Mouse (Mus musculus) neural tube, embryonic 14.5 days (tissue): Measurements from ENCODE around the gene Nudt13. TPM values are rescaled to one million over a fixed set of nuclear protein-coding genes. Genes with fewer than 3 reads are reported as not detected.
"Not testable (repeated sequence)": the region's sequence is repeated elsewhere in the genome, so short reads cannot be mapped to it uniquely, and the experiment has no call there.

ENCODE experiments used
- ATAC-seq: fragments of 200-750 bp; cut with Nextera tagmentation; 2 replicates; pipeline ENCODE4 v1.8.0; 2017; ENCODE audit warnings: low read depth, mild to moderate bottlenecking, moderate TSS enrichment, moderate library complexity
- H3K27ac ChIP-seq: fragments of 300-500 bp; sonication (generic); 2 replicates; pipeline ENCODE4 v1.5.1; 2014; ENCODE audit warnings: low read depth, mild to moderate bottlenecking, control low read depth, low read length, moderate library complexity, mixed read lengths
- H3K27me3 ChIP-seq: fragments of 300-500 bp; sonication (generic); 2 replicates; pipeline ENCODE4 v1.6.1; 2014; ENCODE audit warnings: low read length; ENCODE audit not compliant: control insufficient read depth, insufficient read depth
- H3K36me3 ChIP-seq: fragments of 300-500 bp; sonication (generic); 2 replicates; pipeline ENCODE4 v1.6.1; 2014; ENCODE audit warnings: low read length, mixed read lengths; ENCODE audit not compliant: control insufficient read depth, insufficient read depth
- H3K4me1 ChIP-seq: fragments of 300-500 bp; sonication (generic); 2 replicates; pipeline ENCODE4 v1.6.1; 2014; ENCODE audit warnings: low read length; ENCODE audit not compliant: control insufficient read depth, insufficient read depth
- H3K4me2 ChIP-seq: fragments of 300-500 bp; sonication (generic); 2 replicates; pipeline ENCODE4 v1.6.1; 2014; ENCODE audit warnings: mild to moderate bottlenecking, low read depth, low read length, control low read depth
- H3K4me3 ChIP-seq: fragments of 300-500 bp; sonication (generic); 2 replicates; pipeline ENCODE4 v1.5.1; 2014; ENCODE audit warnings: low read depth, low read length, control low read depth, mixed read lengths
- H3K9ac ChIP-seq: fragments of 300-500 bp; sonication (generic); replicated peaks from 2 replicates; pipeline ENCODE4 v1.6.1; 2014; ENCODE audit warnings: low read depth, mild to moderate bottlenecking, control low read depth, low read length, mixed read lengths
- H3K9me3 ChIP-seq: fragments of 300-500 bp; sonication (generic); 2 replicates; pipeline ENCODE4 v1.6.1; 2016; ENCODE audit warnings: low read length; ENCODE audit not compliant: control insufficient read depth
- WGBS: fragments of 180-500 bp; shearing (Covaris S2); extraction: QIAGEN DNeasy Blood & Tissue Kit; methylation state at CpG from one replicate; pipeline ENCODE4 v1.1.7; 2014; 5-methylcytosine and 5-hydroxymethylcytosine counted together
- polyA plus RNA-seq: library from polyadenylated mRNA; unstranded; fragments of >200 nt; fragmentation: Nextera tagmentation; extraction: Ambion mirVana; gene quantifications from 2 replicates; pipeline ENCODE4 v1.2.1, GENCODE M21; 2014

The Nudt13 gene
- polyA plus RNA-seq, 1 experiment from 2014 or later, result 10.5 TPM

DNA sequence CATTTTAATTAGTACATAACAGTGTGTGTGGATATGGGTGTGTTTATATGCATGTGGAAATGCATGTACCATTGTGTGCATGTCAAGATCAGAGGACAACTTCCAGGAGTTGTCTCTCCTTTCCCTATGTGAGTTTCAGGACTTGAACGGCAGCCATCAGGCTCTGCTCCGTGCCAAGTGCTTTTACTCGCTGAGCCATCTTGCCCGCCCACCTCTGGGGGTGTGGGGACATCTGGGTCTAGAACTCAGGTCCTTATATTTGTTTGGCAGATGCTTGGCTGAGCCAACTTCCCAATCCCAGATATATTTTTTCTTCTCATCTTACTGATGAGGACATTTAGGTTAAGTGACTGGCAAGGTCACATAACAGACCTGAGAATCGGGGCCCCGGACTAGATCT, 26.1 kb upstream of the Nudt13 start:
- Histone ChIP-seq H3K36me3 (no peaks in the 10 kb centered on the region), H3K9ac (no peak overlapping the region), H3K27me3 (no peaks in the 10 kb centered on the region), H3K27ac (no peak overlapping the region), H3K4me2 (no peak overlapping the region), H3K4me1 (no peaks in the 10 kb centered on the region), H3K4me3 (no peak overlapping the region), H3K9me3 (no peaks in the 10 kb centered on the region)
- no peak for ATAC-seq
- WGBS, result 82% methylated on average over 6 of the region's 6 CpGs

GRCm38 (mm10) chr14:20269082-20269809, 25.3 kb upstream of the Nudt13 start, which contains the start of gene Kcnk16:
TSS of gene Kcnk16 (minus strand) at chr14:20269199.
- WGBS, result 76% methylated on average over 6 of the region's 6 CpGs
- no peaks in the 10 kb centered on the region for H3K36me3 ChIP-seq
- no peak within 1 kb of the TSS for H3K4me2 ChIP-seq
- H3K9ac ChIP-seq, result no peak within 1 kb of the TSS
- no peaks in the 10 kb centered on the region for H3K27me3 ChIP-seq
- no peak within 1 kb of the TSS for H3K27ac ChIP-seq
- ATAC-seq, result no peak
- no peaks in the 10 kb centered on the region for H3K9me3 ChIP-seq
- no peak within 1 kb of the TSS for H3K4me3 ChIP-seq
- no peaks in the 10 kb centered on the region for H3K4me1 ChIP-seq

- ATAC-seq, result no peak
- H3K4me3 ChIP-seq, result no peak overlapping the region
- no peaks in the 10 kb centered on the region for H3K36me3 ChIP-seq
- WGBS, result 47% methylated on average over 4 of the region's 4 CpGs
- no peaks in the 10 kb centered on the region for H3K27me3 ChIP-seq
- no peak overlapping the region for H3K9ac ChIP-seq
- no peak overlapping the region for H3K4me2 ChIP-seq
- no peaks in the 10 kb centered on the region for H3K4me1 ChIP-seq
- H3K27ac ChIP-seq, result no peak overlapping the region
- no peaks in the 10 kb centered on the region for H3K9me3 ChIP-seq
These were observed 3.1 kb upstream of the Nudt13 start for GRCm38 (mm10) chr14:20291391-20291790.

- Histone ChIP-seq H3K9me3 (no peaks in the 10 kb centered on the region), H3K27ac (no peak overlapping the region), H3K9ac (no peak overlapping the region), H3K4me2 (peak overlapping the region; percentile 43; the same call in 1 of the 2 replicates), H3K4me3 (peak overlapping the region; percentile 47), H3K27me3 (no peaks in the 10 kb centered on the region), H3K4me1 (no peaks in the 10 kb centered on the region), H3K36me3 (no peaks in the 10 kb centered on the region)
- peak; percentile 29; the same call in 1 of the 2 replicates for ATAC-seq
- WGBS, result 46% methylated on average over 8 of the region's 8 CpGs
These were observed 450 bp downstream of the Nudt13 start for GRCm38 (mm10) chr14:20294947-20295346.

GRCm38 (mm10) chr14:20297616-20298015, 3.1 kb downstream of the Nudt13 start:
- Histone ChIP-seq H3K9ac (no peak overlapping the region), H3K4me3 (no peak overlapping the region), H3K27ac (no peak overlapping the region), H3K36me3 (no peaks in the 10 kb centered on the region), H3K9me3 (no peaks in the 10 kb centered on the region), H3K27me3 (no peaks in the 10 kb centered on the region), H3K4me2 (no peak overlapping the region), H3K4me1 (no peaks in the 10 kb centered on the region)
- 88% methylated on average over 3 of the region's 3 CpGs for WGBS
- no peak for ATAC-seq

GRCm38 (mm10) chr14:20298131-20298530, 3.6 kb downstream of the Nudt13 start:
- no peak overlapping the region for H3K4me3 ChIP-seq
- H3K9ac ChIP-seq, result no peak overlapping the region
- H3K36me3 ChIP-seq, result no peaks in the 10 kb centered on the region
- H3K9me3 ChIP-seq, result no peaks in the 10 kb centered on the region
- no peak overlapping the region for H3K27ac ChIP-seq
- H3K4me2 ChIP-seq, result no peak overlapping the region
- H3K4me1 ChIP-seq, result no peaks in the 10 kb centered on the region
- 92% methylated on average over 3 of the region's 3 CpGs for WGBS
- H3K27me3 ChIP-seq, result no peaks in the 10 kb centered on the region
- ATAC-seq, result no peak

DNA sequence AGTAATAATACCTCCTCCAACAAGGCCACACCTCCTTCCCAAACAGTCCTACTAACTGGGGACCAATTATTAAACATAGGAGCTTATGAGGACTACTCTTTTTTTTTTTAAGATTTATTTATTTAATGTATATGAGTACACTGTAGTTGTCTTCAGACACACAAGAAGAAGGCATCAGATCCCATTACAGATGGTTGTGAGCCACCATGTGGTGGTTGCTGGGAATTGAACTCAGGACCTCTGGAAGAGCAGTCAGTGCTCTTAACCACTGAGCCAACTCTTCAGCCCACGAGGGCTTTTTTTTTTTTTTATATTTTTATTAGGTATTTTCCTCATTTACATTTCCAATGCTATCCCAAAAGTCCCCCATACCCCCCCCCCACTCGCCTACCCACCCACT, 10.6 kb downstream of the Nudt13 start:
- not testable (repeated sequence) for H3K9me3 ChIP-seq, ATAC-seq, H3K4me2 ChIP-seq, H3K27me3 ChIP-seq, H3K4me3 ChIP-seq, H3K27ac ChIP-seq, H3K36me3 ChIP-seq, H3K9ac ChIP-seq, H3K4me1 ChIP-seq
- WGBS, result 69% methylated on average over 2 of the region's 2 CpGs

GRCm38 (mm10) chr14:20315137-20315536, 20.6 kb downstream of the Nudt13 start:
- no peak overlapping the region for H3K4me3 ChIP-seq
- no peaks in the 10 kb centered on the region for H3K27me3 ChIP-seq
- no peak overlapping the region for H3K4me2 ChIP-seq
- H3K9ac ChIP-seq, result no peak overlapping the region
- H3K4me1 ChIP-seq, result no peaks in the 10 kb centered on the region
- ATAC-seq, result no peak
- H3K9me3 ChIP-seq, result no peaks in the 10 kb centered on the region
- H3K27ac ChIP-seq, result no peak overlapping the region
- WGBS, result 80% methylated on average over 1 of the region's 1 CpGs
- peaks cover 4% of the 10 kb centered on the region; the same call in 1 of the 2 replicates for H3K36me3 ChIP-seq

DNA sequence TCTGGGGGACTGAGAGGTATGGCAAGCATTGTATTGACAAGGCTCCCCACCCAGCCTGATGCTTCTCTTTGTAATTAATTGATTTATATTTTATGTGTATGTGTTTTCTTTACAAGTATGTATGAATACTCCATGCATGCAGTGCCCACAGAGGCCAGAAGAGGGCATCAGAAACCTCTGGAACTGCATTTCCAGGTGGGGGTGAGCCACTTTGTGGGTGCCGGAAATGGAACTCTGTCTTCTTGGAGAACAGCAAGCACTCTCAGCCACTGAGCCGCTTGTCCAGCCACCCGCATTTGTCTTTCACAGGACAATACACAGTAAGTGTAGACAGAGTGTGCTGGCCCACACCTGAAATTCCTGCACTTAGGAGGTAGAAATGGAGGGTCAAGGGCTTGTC, 24.9 kb downstream of the Nudt13 start:
- H3K4me3 ChIP-seq, result no peak overlapping the region
- H3K9ac ChIP-seq, result no peak overlapping the region
- WGBS, result 89% methylated on average over 3 of the region's 3 CpGs
- H3K27me3 ChIP-seq, result no peaks in the 10 kb centered on the region
- H3K36me3 ChIP-seq, result peaks cover 10% of the 10 kb centered on the region
- ATAC-seq, result no peak
- no peak overlapping the region for H3K27ac ChIP-seq
- no peak overlapping the region for H3K4me2 ChIP-seq
- no peaks in the 10 kb centered on the region for H3K4me1 ChIP-seq
- H3K9me3 ChIP-seq, result no peaks in the 10 kb centered on the region
